Mouse (Mus musculus) olfactory bulb, adult 2 months (tissue): ENCODE measurements around the gene Gm4737.

Experiments used
- CTCF ChIP-seq: fragments of 200-500 bp; IDR thresholded peaks from 2 replicates; pipeline ENCODE4 v1.5.1; 2012; ENCODE audit warnings: low read depth, mild to moderate bottlenecking, low read length, moderate library complexity; ENCODE audit not compliant: insufficient read depth
- POLR2A ChIP-seq: fragments of 200-500 bp; IDR thresholded peaks from 2 replicates; pipeline ENCODE4 v1.6.1; 2012; ENCODE audit warnings: mild to moderate bottlenecking, low read depth, low read length, moderate library complexity; ENCODE audit not compliant: insufficient read depth

- no peak for TF ChIP-seq CTCF
- no peak for TF ChIP-seq POLR2A
Observed at GRCm38 (mm10) chr16:46183096-46183495, 28.2 kb upstream of the Gm4737 start.
